Mouse (Mus musculus) hindbrain, embryonic 12.5 days (tissue): Measurements from ENCODE around the gene Cxcr2. TPM values are rescaled to one million over a fixed set of nuclear protein-coding genes. Genes with fewer than 3 reads are reported as not detected.

Source experiments
- ATAC-seq: fragments of 200-750 bp; cut with Nextera tagmentation; 2 replicates; pipeline ENCODE4 v1.8.0; 2017; ENCODE audit warnings: moderate TSS enrichment; ENCODE audit not compliant: low FRiP score
- H3K27ac ChIP-seq: fragments of 300-500 bp; sonication (generic); 2 replicates; pipeline ENCODE4 v1.5.1; 2016; ENCODE audit warnings: mild to moderate bottlenecking
- H3K27me3 ChIP-seq: fragments of 300-500 bp; sonication (generic); 2 replicates; pipeline ENCODE4 v1.6.1; 2016; ENCODE audit warnings: mild to moderate bottlenecking
- H3K36me3 ChIP-seq: fragments of 300-500 bp; sonication (generic); 2 replicates; pipeline ENCODE4 v1.6.1; 2016; ENCODE audit warnings: mild to moderate bottlenecking
- H3K4me1 ChIP-seq: fragments of 300-500 bp; sonication (generic); 2 replicates; pipeline ENCODE4 v1.6.1; 2016
- H3K4me2 ChIP-seq: fragments of 300-500 bp; sonication (generic); replicated peaks from 2 replicates; pipeline ENCODE4 v1.6.1; 2016; ENCODE audit warnings: mild to moderate bottlenecking
- H3K4me3 ChIP-seq: fragments of 300-500 bp; sonication (generic); 2 replicates; pipeline ENCODE4 v1.5.1; 2016; ENCODE audit warnings: mild to moderate bottlenecking
- H3K9ac ChIP-seq: fragments of 300-500 bp; sonication (generic); 2 replicates; pipeline ENCODE4 v1.6.1; 2016; ENCODE audit warnings: mild to moderate bottlenecking, moderate library complexity
- H3K9me3 ChIP-seq: fragments of 300-500 bp; sonication (generic); replicated peaks from 2 replicates; pipeline ENCODE4 v1.6.1; 2016; ENCODE audit warnings: mild to moderate bottlenecking
- WGBS: fragments of 180-500 bp; shearing (Covaris S2); methylation state at CpG from one replicate; pipeline ENCODE4 v1.1.7; 2016; 5-methylcytosine and 5-hydroxymethylcytosine counted together
- microRNA counts: library from miRNA; unstranded; fragments of <30 nt; microRNA quantifications from one replicate; lab custom pipeline; 2017
- microRNA-seq: library from miRNA; unstranded; fragments of <30 nt; microRNA quantifications from one replicate; pipeline ENCODE4, GENCODE M21; 2017
- polyA plus RNA-seq: library from polyadenylated mRNA; unstranded; fragments of >200 nt; fragmentation: Nextera tagmentation; extraction: Ambion mirVana; gene quantifications from 2 replicates; pipeline ENCODE4 v1.2.1, GENCODE M21; 2016

The Cxcr2 gene
- polyA plus RNA-seq, 1 experiment from 2014 or later = not detected

DNA sequence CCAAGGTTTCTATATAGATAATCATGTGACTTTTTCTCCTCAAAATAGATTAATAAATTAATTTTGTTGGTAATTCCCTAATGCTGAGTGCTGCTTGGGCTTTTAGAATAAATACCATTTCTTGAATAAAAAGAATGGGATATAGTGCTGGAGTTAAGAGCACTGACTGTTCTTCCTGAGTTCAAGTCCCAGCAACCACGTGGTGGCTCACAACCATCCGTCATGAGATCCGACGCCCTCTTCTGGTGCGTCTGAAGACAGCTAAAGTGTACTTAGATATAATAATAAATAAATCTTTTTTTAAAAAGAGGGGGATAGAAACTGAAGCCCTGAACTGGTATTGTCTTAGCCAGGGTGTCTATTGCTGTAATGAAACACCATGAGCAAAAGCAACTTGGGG lies 49.7 kb downstream of the Cxcr2 start:
- Histone ChIP-seq H3K36me3 (no peaks in the 10 kb centered on the region), H3K27ac (no peak overlapping the region), H3K9ac (no peak overlapping the region), H3K27me3 (no peaks in the 10 kb centered on the region), H3K4me1 (0 out of 2 replicates have a peak, but pooled peaks cover 4% of the 10 kb centered on the region), H3K4me3 (no peak overlapping the region), H3K4me2 (no peak overlapping the region), H3K9me3 (no peaks in the 10 kb centered on the region)
- ATAC-seq = no peak
- 76% methylated on average over 5 of the region's 5 CpGs for WGBS

GRCm38 (mm10) chr1:74205881-74206280 lies 52.1 kb downstream of the Cxcr2 start:
- no peaks in the 10 kb centered on the region for H3K36me3 ChIP-seq
- ATAC-seq = no peak
- H3K27me3 ChIP-seq = no peaks in the 10 kb centered on the region
- no peak overlapping the region for H3K4me2 ChIP-seq
- no peak overlapping the region for H3K27ac ChIP-seq
- 0 out of 2 replicates have a peak, but pooled peaks cover 4% of the 10 kb centered on the region for H3K4me1 ChIP-seq
- H3K4me3 ChIP-seq = no peak overlapping the region
- 62% methylated on average over 7 of the region's 7 CpGs for WGBS
- no peak overlapping the region for H3K9ac ChIP-seq
- no peaks in the 10 kb centered on the region for H3K9me3 ChIP-seq

DNA sequence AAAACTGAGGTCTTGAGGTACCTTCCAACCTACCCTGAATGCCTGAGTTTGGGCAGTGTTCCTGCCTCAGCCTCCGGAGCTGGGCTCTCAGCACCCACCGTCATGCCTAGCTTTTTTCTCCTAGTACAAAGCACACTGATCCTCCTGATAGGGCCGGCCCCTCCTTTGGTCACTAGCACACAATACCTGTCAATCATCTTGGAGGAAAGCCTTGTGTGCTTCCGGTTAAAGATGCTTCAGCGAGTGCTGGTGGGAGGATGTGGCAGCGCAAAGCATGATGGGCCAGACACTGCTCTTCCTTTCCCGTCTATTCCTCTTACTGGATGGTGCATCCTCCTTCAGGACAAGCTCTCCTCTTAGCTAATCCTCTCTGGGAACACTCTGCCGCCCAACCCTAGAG lies 52.9 kb downstream of the Cxcr2 start:
- H3K27me3 ChIP-seq = no peaks in the 10 kb centered on the region
- 65% methylated on average over 8 of the region's 8 CpGs for WGBS
- H3K4me3 ChIP-seq = no peak overlapping the region
- no peak overlapping the region for H3K4me2 ChIP-seq
- no peaks in the 10 kb centered on the region for H3K36me3 ChIP-seq
- H3K9ac ChIP-seq = no peak overlapping the region
- no peaks in the 10 kb centered on the region for H3K9me3 ChIP-seq
- no peak overlapping the region for H3K27ac ChIP-seq
- 0 out of 2 replicates have a peak, but pooled peaks cover 4% of the 10 kb centered on the region for H3K4me1 ChIP-seq
- ATAC-seq = no peak

DNA sequence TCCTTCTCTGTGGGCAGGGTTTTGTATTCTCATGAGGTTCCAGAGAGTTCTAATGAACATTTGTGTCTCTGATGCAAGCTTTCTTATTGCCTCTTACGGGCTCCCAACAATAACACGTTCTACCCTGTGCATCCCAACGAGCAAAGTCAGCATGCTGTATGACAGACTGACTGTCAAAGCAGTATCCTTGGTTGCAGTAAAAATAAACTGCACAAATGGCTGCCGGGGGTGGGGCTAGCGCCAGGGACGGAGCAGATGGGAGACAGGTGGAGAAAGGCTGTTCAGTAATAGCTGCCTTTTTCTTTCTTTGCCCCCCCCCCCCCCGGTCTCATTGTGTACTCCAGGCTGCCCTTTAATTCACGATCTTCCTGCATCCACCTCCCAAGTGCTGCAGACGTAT lies 54.1 kb downstream of the Cxcr2 start:
- 0 out of 2 replicates have a peak, but pooled peaks cover 4% of the 10 kb centered on the region for H3K4me1 ChIP-seq
- no peak overlapping the region for H3K4me3 ChIP-seq
- no peak overlapping the region for H3K9ac ChIP-seq
- peak; percentile 46; the same call in 1 of the 2 replicates for ATAC-seq
- no peak overlapping the region for H3K4me2 ChIP-seq
- 60% methylated on average over 9 of the region's 9 CpGs for WGBS
- H3K27ac ChIP-seq = no peak overlapping the region
- no peaks in the 10 kb centered on the region for H3K36me3 ChIP-seq
- no peaks in the 10 kb centered on the region for H3K9me3 ChIP-seq
- no peaks in the 10 kb centered on the region for H3K27me3 ChIP-seq

GRCm38 (mm10) chr1:74208941-74209340 lies 55.2 kb downstream of the Cxcr2 start:
- H3K9ac ChIP-seq = no peak overlapping the region
- H3K4me3 ChIP-seq = no peak overlapping the region
- no peak overlapping the region for H3K4me2 ChIP-seq
- H3K4me1 ChIP-seq = 0 out of 2 replicates have a peak, but pooled peaks cover 4% of the 10 kb centered on the region
- 94% methylated on average over 8 of the region's 8 CpGs for WGBS
- H3K36me3 ChIP-seq = no peaks in the 10 kb centered on the region
- no peak overlapping the region for H3K27ac ChIP-seq
- H3K9me3 ChIP-seq = no peaks in the 10 kb centered on the region
- no peak for ATAC-seq
- no peaks in the 10 kb centered on the region for H3K27me3 ChIP-seq

MicroRNA genes within 50 kb of the gene (microRNA counts, 519-probe panel; counts per million panel counts)
- 470 counts per million, percentile 58 among the panel's probes with 10 or more counts for microRNA mmu-miR-1928 (lab: Ali Mortazavi, UCI)

Small RNA genes within 50 kb of the gene (microRNA-seq; reads per million reads assigned to microRNA genes)
- not detected for gene Mir1928

Other genes starting within 250 kb of the Cxcr2 start
- gene Tns1, start 29.5 kb upstream of the Cxcr2 start, polyA plus RNA-seq = 26.1 and 28.3 TPM in 2 replicates
- gene Rufy4, start 28.4 kb upstream of the Cxcr2 start, polyA plus RNA-seq = 0.46 and 0.60 TPM in 2 replicates
- not detected in 2 replicates for gene Cxcr1, start 40.6 kb downstream of the Cxcr2 start, polyA plus RNA-seq
- gene Arpc2, start 82.1 kb downstream of the Cxcr2 start, polyA plus RNA-seq = 370 and 394 TPM in 2 replicates
- gene Gpbar1, start 124.6 kb downstream of the Cxcr2 start, polyA plus RNA-seq = 0.19 TPM in 1 of 2 replicates, not detected in the other
- 180 and 183 TPM in 2 replicates for gene Aamp, start 130.7 kb downstream of the Cxcr2 start, polyA plus RNA-seq
- 94.0 and 97.8 TPM in 2 replicates for gene Pnkd, start 130.9 kb downstream of the Cxcr2 start, polyA plus RNA-seq
- 11.7 and 13.4 TPM in 2 replicates for gene Tmbim1, start 151.6 kb downstream of the Cxcr2 start, polyA plus RNA-seq
- 1.4 and 1.5 TPM in 2 replicates for gene Catip, start 208.1 kb downstream of the Cxcr2 start, polyA plus RNA-seq
- gene Slc11a1, start 221.2 kb downstream of the Cxcr2 start, polyA plus RNA-seq = 2.0 and 2.2 TPM in 2 replicates
- 38.8 and 39.2 TPM in 2 replicates for gene Ctdsp1, start 237.5 kb downstream of the Cxcr2 start, polyA plus RNA-seq